Mouse (Mus musculus): ENCODE measurements around the gene Pex16.

Gene Pex16

GRCm38 (mm10) chr2:92422388-92423135 lies 48.1 kb downstream of the Pex16 start:
- DNase-seq (ENCODE audit: low spot score in 2 of 2) = peak in 1 of 2 experiments; percentile 22

DNA sequence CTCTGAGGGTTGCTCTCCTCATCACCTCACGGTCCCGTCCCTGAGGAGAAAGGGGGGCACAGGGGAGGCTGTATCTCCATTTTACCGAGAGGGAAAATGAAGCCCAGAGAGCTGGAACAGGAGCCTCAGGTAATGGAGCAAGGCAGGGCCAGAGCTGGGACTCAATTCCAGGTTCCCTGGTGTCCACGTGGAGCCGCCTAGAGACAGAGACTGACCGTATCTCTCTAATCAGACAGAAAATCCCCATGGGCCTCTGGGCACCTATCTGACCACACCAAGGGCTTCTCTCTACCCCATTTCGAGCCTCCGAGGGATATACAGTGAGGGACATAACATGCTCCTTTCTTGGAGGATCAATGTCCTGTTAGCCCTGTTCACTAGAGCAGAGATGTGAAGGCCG lies 48.7 kb downstream of the Pex16 start:
- no peak for DNase-seq (ENCODE audit: low spot score in 2 of 2)

DNA sequence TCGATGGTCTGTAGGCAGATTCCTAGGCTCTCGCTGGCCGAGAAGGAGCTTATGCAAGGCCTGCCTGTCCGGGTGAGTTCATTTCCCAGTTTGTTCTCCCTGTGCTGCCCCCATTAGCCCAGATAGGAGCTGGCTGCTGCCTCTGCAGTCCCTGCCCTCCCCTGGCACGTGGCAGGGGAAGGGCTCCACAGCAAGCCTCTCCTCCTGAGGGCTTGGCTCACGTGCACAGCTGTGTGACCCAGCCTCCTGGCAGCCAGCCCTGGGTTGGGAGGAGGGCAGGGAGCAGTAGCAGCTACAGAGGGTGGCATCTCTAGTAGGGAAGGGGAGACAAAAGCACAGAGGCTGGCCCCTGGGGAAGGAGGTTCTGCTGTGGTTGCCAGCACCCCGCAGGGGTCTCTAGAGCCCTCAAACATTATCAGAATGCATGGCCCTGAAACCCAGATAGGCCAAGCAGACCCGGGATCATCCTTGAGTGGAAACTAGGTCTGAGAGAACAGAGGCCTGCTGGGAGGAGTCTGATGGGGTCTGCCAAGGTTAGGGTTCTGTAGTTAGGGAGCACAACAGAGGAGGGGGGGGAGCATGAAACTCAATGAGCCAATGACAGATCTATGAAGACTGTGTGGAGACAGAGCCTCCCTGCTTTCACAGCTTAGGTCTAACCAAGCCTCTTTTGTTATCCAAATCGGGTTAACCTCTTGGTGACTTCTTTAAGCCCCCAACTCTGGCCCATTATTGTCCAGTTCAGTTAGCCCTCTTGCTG lies 49.4 kb downstream of the Pex16 start:
- peak; percentile 74 to 78 for DNase-seq (ENCODE audit: low spot score in 2 of 2)

- peak in 1 of 2 experiments; percentile 57 for DNase-seq (ENCODE audit: low spot score in 2 of 2)
Observed at GRCm38 (mm10) chr2:92424462-92425308, 50.2 kb downstream of the Pex16 start.

- peak in 1 of 2 experiments; percentile 18 for DNase-seq (ENCODE audit: low spot score in 2 of 2)
Observed at GRCm38 (mm10) chr2:92425366-92425765, 50.9 kb downstream of the Pex16 start.

DNA sequence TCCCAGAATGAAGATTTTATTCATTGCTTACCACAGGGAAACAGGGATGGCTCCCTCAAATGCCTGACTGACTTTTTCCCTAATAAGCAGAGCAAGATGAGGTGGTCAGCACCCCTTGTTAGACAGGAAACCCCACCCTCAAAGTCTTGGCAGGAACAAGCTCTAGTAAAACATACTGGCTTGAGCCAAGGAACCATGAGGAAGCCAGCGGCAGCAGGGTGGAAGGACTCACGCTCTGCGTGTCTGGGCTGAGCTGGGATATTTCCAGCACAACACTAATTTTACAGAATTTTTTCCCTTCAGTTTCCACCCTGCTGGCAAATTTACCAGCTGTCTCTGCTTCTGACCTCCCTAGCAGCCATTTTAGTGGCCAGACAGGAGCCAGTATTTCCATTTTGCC lies 52.0 kb downstream of the Pex16 start:
- DNase-seq (ENCODE audit: low spot score in 2 of 2) = no peak

DNA sequence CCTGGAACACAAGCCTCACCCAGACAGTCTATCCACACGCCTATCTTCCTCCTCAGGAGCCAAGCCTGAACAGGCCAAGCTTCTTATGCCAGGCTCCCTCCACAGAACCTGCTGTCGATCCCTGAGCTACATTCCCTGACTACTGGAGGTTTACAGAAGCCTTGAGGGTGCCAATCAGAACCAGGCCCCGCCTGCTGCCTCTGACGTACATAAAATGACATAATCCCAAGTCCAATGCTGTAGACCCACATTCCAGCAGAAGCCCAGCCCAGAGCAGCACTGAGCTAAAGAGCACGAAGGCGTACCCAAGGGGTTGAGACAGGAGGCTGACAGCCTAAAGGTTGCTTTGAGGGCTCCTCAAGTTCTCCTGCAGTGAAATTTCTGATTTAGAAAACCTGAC lies 53.4 kb downstream of the Pex16 start:
- DNase-seq (ENCODE audit: low spot score in 2 of 2) = peak; percentile 84 to 89

- DNase-seq (ENCODE audit: low spot score in 2 of 2) = no peak
Observed at GRCm38 (mm10) chr2:92430089-92430488, 55.6 kb downstream of the Pex16 start.

Data from right cerebral cortex, adult 2 months (tissue).